Mouse (Mus musculus) forebrain, embryonic 16.5 days (tissue): ENCODE measurements around the gene Afmid. TPM values are rescaled to one million over a fixed set of nuclear protein-coding genes. Genes with fewer than 3 reads are reported as not detected.
A peak's percentile ranks its signal among the peaks of the same experiment; 100 is the strongest.

Source experiments
- ATAC-seq: fragments of 200-750 bp; cut with Nextera tagmentation; 2 replicates; pipeline ENCODE4 v1.8.0; 2017; ENCODE audit warnings: mild to moderate bottlenecking, moderate library complexity
- H3K27ac ChIP-seq: fragments of 300-500 bp; sonication (generic); 2 replicates; pipeline ENCODE4 v1.5.1; 2014; ENCODE audit warnings: low read length, control low read depth
- H3K27me3 ChIP-seq: fragments of 300-500 bp; sonication (generic); replicated peaks from 2 replicates; pipeline ENCODE4 v1.6.1; 2014; ENCODE audit warnings: low read length; ENCODE audit not compliant: control insufficient read depth, insufficient read depth
- H3K36me3 ChIP-seq: fragments of 300-500 bp; sonication (generic); 2 replicates; pipeline ENCODE4 v1.6.1; 2014; ENCODE audit not compliant: control insufficient read depth, insufficient read depth
- H3K4me1 ChIP-seq: fragments of 300-500 bp; sonication (generic); replicated peaks from 2 replicates; pipeline ENCODE4 v1.6.1; 2014; ENCODE audit warnings: low read length; ENCODE audit not compliant: control insufficient read depth, insufficient read depth
- H3K4me2 ChIP-seq: fragments of 300-500 bp; sonication (generic); 2 replicates; pipeline ENCODE4 v1.6.1; 2014; ENCODE audit warnings: mild to moderate bottlenecking, low read length, control low read depth
- H3K4me3 ChIP-seq: fragments of 300-500 bp; sonication (generic); replicated peaks from 2 replicates; pipeline ENCODE4 v1.5.1; 2014; ENCODE audit warnings: mild to moderate bottlenecking, low read length, control low read depth
- H3K9ac ChIP-seq: fragments of 300-500 bp; sonication (generic); replicated peaks from 2 replicates; pipeline ENCODE4 v1.6.1; 2014; ENCODE audit warnings: low read depth, low read length, control low read depth
- H3K9me3 ChIP-seq: fragments of 300-500 bp; sonication (generic); 2 replicates; pipeline ENCODE4 v1.6.1; 2016; ENCODE audit warnings: low read length; ENCODE audit not compliant: control insufficient read depth
- WGBS: fragments of 180-500 bp; shearing (Covaris S2); extraction: QIAGEN DNeasy Blood & Tissue Kit; methylation state at CpG from one replicate; pipeline ENCODE4 v1.1.7; 2014; 5-methylcytosine and 5-hydroxymethylcytosine counted together
- polyA plus RNA-seq: library from polyadenylated mRNA; unstranded; fragments of >200 nt; fragmentation: Nextera tagmentation; extraction: Ambion mirVana; gene quantifications from 2 replicates; pipeline ENCODE4 v1.2.1, GENCODE M21; 2015

Afmid gene
- polyA plus RNA-seq, 1 experiment from 2014 or later, result 5.2 TPM

DNA sequence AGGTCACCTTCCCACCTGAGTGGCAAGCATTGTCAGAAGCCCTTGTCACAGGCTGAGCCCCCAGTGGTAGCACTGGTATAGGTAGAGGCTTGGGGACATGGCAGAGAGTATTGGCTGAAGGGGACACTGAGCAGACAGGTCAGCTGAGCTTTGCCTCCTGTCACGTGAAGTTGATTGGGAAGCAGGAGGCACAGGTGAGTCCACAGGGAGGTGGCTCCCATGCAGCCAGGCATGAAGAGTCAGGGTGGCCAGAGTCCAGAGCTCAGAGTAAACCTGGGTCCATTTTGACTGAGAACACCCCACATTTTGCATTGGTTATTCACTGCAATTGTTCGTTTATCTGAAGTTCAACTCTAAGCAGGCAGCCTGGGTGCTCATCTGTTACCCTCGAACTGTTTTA lies 27.2 kb downstream of the Afmid start:
- H3K9ac ChIP-seq, result no peak overlapping the region
- ATAC-seq, result no peak
- H3K4me2 ChIP-seq, result no peak overlapping the region
- no peaks in the 10 kb centered on the region for H3K36me3 ChIP-seq
- no peaks in the 10 kb centered on the region for H3K27me3 ChIP-seq
- no peaks in the 10 kb centered on the region for H3K9me3 ChIP-seq
- no peak overlapping the region for H3K4me3 ChIP-seq
- 95% methylated on average over 3 of the region's 3 CpGs for WGBS
- H3K27ac ChIP-seq, result no peak overlapping the region
- peaks cover 21% of the 10 kb centered on the region for H3K4me1 ChIP-seq

DNA sequence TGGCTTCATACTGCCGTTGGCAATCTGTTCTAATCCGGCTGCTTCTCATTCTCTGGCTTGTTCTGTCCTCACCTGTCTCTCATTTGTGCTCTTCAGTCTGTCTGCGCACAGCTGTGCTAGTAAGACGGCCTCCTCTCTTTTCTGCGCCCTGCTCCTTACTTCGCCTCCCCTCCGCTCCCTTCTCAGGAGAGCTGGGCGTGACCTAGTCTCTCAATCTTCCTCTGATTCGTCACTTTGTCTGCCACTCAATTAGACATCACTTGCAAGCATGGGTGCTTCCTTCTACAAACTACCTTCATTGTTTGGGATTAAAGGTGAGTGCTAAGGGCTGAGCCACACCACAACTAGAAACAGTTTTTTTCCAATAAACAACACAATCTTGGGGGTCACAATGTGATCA lies 28.5 kb downstream of the Afmid start:
- Histone ChIP-seq H3K4me3 (no peak overlapping the region), H3K27ac (no peak overlapping the region), H3K27me3 (no peaks in the 10 kb centered on the region), H3K4me1 (peaks cover 14% of the 10 kb centered on the region), H3K4me2 (no peak overlapping the region), H3K9ac (no peak overlapping the region), H3K36me3 (no peaks in the 10 kb centered on the region), H3K9me3 (no peaks in the 10 kb centered on the region)
- WGBS, result 90% methylated on average over 9 of the region's 9 CpGs
- ATAC-seq, result no peak

DNA sequence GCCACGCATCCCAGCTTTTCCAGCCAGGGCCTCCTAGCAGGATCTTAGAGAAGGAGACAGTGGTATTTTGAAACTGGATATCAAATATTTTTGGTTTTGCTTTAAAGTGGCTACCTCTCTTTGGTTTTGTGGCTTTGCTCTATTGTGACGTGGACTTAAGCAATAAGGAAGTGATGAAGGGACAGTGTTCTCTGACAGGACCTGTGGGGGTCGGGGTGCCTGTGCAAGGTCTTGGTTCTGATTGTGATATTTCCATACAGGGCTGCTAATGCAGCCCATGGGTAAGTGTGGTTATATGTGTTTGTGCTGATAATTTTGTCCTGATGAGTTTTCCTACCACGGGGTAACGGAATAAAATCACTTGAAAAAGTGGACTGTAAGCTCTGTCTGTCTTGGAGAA lies 29.6 kb downstream of the Afmid start:
- H3K27me3 ChIP-seq, result peaks cover 7% of the 10 kb centered on the region
- no peaks in the 10 kb centered on the region for H3K9me3 ChIP-seq
- H3K4me1 ChIP-seq, result peaks cover 3% of the 10 kb centered on the region
- H3K4me2 ChIP-seq, result no peak overlapping the region
- no peak overlapping the region for H3K27ac ChIP-seq
- no peak overlapping the region for H3K4me3 ChIP-seq
- no peak for ATAC-seq
- WGBS, result 95% methylated on average over 5 of the region's 5 CpGs
- no peak overlapping the region for H3K9ac ChIP-seq
- H3K36me3 ChIP-seq, result no peaks in the 10 kb centered on the region

DNA sequence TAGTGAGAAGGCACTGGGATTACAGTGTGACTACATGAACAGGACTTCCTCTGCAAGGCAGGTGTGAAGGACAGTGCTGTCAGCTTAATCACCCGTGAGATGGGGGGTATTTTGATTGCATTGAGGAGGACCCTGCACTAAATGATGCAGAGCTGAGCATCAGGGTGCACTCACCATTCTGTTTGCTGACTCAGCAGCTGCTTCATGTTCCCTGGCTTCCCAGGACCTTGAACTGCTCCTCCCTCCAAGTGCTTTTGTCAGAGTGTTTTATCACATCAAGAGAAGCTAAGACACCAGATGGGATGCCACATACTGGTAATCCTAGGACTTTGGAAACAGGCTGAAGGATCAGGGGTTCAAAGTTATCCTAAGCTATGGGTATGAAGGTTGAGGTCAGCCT lies 30.3 kb downstream of the Afmid start:
- no peaks in the 10 kb centered on the region for H3K9me3 ChIP-seq
- no peak overlapping the region for H3K4me3 ChIP-seq
- H3K9ac ChIP-seq, result no peak overlapping the region
- H3K36me3 ChIP-seq, result no peaks in the 10 kb centered on the region
- peaks cover 13% of the 10 kb centered on the region for H3K27me3 ChIP-seq
- H3K27ac ChIP-seq, result no peak overlapping the region
- no peak for ATAC-seq
- WGBS, result 81% methylated on average over 1 of the region's 1 CpGs
- H3K4me1 ChIP-seq, result peaks cover 4% of the 10 kb centered on the region; the same call in 1 of the 2 replicates
- H3K4me2 ChIP-seq, result no peak overlapping the region

DNA sequence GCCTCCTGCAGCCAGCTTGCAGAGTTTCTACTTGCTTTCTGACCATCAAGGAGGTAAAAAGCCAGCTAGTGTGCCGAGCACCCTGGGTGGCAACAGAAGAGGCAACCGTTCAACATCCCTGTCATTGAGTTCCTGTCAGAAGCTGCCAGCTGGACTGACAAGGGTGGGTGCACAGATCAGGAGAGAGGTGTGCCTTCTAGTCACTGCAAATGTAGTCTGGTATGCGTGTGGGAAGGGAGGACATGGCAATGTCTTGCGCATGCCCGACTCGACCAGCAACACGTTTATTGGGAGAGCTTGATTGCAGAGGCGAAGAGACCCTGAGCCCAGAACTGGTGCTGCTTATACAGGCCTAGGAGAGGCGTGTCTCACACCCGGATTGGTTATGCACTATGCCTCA lies 31.7 kb downstream of the Afmid start:
- H3K4me3 ChIP-seq, result no peak overlapping the region
- H3K9me3 ChIP-seq, result no peaks in the 10 kb centered on the region
- H3K27ac ChIP-seq, result no peak overlapping the region
- no peak for ATAC-seq
- WGBS, result 92% methylated on average over 10 of the region's 10 CpGs
- H3K36me3 ChIP-seq, result no peaks in the 10 kb centered on the region
- peaks cover 14% of the 10 kb centered on the region for H3K27me3 ChIP-seq
- H3K4me2 ChIP-seq, result no peak overlapping the region
- peaks cover 4% of the 10 kb centered on the region; the same call in 1 of the 2 replicates for H3K4me1 ChIP-seq
- H3K9ac ChIP-seq, result no peak overlapping the region

DNA sequence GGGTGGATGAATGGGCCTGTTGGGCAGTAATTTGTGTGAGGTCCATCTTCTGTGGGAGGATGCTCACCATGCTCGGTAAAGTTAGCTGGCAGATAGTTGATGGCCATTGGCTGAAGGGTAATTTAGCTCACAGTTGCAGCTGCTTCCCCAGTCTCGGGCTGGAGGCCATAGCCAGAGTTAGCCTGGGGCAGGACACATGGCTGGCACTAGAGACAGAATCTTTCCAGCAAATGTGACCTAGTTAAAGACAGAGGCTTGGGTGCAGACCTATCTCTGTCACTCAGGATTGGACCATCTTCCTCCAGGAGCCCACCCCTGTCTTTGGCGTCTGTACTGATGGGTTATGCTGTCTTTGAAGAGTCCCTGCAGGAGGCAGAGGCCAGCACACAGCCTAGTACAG lies 32.7 kb downstream of the Afmid start:
- Histone ChIP-seq H3K4me3 (no peak overlapping the region), H3K4me1 (peaks cover 4% of the 10 kb centered on the region; the same call in 1 of the 2 replicates), H3K9ac (no peak overlapping the region), H3K27ac (no peak overlapping the region), H3K4me2 (no peak overlapping the region), H3K27me3 (peaks cover 14% of the 10 kb centered on the region), H3K36me3 (no peaks in the 10 kb centered on the region), H3K9me3 (no peaks in the 10 kb centered on the region)
- no peak for ATAC-seq
- WGBS, result 57% methylated on average over 3 of the region's 3 CpGs

DNA sequence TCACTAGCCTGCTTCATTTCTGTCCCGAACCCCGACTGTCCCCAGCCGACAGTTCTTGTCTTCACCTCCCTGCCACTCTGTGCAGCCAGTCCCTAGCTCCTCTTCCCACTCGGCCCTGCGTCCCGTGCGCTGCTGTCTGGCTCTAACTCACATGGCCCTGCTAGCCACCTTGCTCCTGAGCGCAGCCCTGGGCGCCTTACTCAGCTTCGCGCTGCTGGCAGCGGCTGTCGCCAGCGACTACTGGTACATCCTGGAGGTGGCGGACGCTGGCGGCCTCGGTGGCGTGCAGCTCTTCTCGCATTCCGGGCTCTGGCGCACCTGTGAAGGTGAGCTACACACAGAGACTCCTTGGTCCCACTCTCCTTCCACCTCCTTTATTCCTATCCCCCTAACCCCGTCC lies 34.9 kb downstream of the Afmid start, which contains the start of gene Tmem235:
Gene Tmem235, plus strand, starts transcription at position 152 of the 400 bp plus-strand sequence.
- Histone ChIP-seq H3K9me3 (no peaks in the 10 kb centered on the region), H3K27me3 (peaks cover 14% of the 10 kb centered on the region), H3K36me3 (no peaks in the 10 kb centered on the region), H3K9ac (0 out of 2 replicates have a peak within 1 kb of the TSS, but pooled peaks have one; percentile 13), H3K4me1 (peaks cover 4% of the 10 kb centered on the region; the same call in 1 of the 2 replicates), H3K4me2 (no peak within 1 kb of the TSS), H3K4me3 (no peak within 1 kb of the TSS), H3K27ac (no peak within 1 kb of the TSS)
- ATAC-seq, result no peak
- 4% methylated on average over 23 of the region's 23 CpGs for WGBS

DNA sequence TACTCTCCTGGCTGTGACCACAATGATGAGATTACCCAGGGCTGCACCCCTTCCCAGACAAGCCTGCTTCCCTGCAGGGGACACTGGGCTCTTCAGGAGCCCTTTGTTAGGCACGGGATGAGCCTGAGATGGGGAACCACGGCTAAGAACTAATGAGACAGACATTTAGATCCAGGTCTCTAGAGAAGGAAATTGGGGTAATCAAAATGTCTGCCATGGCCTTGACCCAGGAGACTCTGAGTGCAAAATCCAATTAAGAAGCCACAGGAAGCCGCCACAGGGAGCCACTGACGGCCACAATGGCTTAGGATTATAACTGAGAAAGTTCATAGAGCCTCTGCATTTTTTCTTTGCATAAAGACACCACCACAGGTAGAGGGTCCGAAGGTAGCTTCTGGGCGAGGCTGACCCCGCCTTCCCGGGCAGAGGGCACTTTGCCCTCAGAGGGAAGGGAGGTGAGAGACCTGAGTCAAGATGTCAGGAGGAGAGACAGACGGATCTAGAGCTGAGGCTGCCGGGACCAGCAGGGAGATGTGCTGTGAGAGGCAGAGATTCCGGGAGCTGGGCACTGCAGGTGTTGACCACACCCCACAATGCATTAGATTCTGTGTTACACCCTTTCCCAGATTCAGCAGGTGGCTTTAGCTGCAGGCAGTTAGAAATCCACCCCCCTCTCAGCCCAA lies 37.6 kb downstream of the Afmid start:
- ATAC-seq, result no peak
- Histone ChIP-seq H3K9ac (no peak overlapping the region), H3K4me3 (no peak overlapping the region), H3K27ac (no peak overlapping the region), H3K9me3 (no peaks in the 10 kb centered on the region), H3K36me3 (no peaks in the 10 kb centered on the region), H3K4me1 (peaks cover 9% of the 10 kb centered on the region; the same call in 1 of the 2 replicates), H3K4me2 (no peak overlapping the region), H3K27me3 (peaks cover 14% of the 10 kb centered on the region)
- WGBS, result 17% methylated on average over 11 of the region's 11 CpGs

DNA sequence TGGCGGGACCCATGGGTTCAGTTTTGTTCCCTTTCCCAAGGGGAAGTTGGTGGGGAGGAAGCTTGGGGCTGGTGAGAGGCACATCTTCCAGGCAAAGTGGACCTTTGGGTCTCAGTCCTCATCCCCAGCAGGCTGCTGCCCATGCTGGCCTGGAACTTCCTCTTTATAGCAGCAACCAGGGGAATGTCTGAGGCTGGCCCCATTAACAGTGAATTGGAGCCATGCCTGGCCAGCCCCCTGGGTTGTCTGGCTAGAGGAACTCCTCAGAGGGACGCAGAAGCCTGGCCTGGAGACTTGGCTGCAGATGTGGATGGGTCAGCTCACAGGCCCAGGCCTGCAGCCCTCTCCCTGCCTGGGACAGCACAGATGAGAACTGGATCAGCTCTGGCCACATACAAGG lies 39.1 kb downstream of the Afmid start:
- ATAC-seq, result no peak
- Histone ChIP-seq H3K4me1 (peaks cover 9% of the 10 kb centered on the region; the same call in 1 of the 2 replicates), H3K4me3 (no peak overlapping the region), H3K4me2 (no peak overlapping the region), H3K36me3 (no peaks in the 10 kb centered on the region), H3K27ac (no peak overlapping the region), H3K27me3 (peaks cover 12% of the 10 kb centered on the region), H3K9me3 (no peaks in the 10 kb centered on the region), H3K9ac (no peak overlapping the region)
- WGBS, result 54% methylated on average over 2 of the region's 2 CpGs
